Mouse (Mus musculus) fibroblast of lung, adult 2 months (primary cell): Measurements from ENCODE around the gene Cacna1c.
"Not testable (repeated sequence)": the region's sequence is repeated elsewhere in the genome, so short reads cannot be mapped to it uniquely, and the experiment has no call there.

Source experiments
- DNase-seq: peaks from one replicate; pipeline ENCODE4 v3.0.0-alpha.2; 2011; ENCODE audit warnings: low read depth

The Cacna1c gene

DNA sequence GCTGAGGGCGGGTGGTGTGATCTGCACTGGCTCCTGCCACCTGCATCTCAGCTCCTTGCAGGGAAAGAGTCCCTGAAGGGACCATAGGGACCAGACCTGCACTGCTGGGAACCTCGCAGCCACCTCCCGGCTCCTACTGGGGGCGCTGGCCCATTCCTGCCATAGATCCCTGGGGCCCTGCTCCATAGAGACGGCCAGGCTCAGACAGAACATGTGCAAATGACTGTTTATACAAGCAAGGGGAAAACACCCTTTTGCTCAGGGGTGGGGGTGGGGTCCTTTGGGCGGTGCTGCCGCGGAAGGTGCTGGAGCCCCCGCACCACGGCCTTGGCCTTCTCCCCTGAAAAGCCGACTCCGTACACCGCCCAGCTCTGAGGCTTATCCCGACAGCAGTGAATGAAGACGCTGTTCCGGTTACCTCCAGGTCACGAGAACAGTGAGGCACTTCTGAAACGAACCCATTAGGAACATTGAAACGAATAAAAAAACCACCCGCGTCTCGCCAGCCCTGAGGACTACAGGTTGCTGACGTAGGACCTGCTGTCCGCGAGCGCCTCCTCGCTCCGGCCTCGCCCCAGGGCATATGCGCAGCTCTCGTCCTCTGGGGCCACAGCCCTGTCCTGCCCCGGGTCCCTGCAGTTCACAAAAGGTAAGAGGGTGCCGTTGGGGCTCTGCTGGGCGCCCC lies 602.7 kb downstream of the Cacna1c start:
- no peak for DNase-seq

DNA sequence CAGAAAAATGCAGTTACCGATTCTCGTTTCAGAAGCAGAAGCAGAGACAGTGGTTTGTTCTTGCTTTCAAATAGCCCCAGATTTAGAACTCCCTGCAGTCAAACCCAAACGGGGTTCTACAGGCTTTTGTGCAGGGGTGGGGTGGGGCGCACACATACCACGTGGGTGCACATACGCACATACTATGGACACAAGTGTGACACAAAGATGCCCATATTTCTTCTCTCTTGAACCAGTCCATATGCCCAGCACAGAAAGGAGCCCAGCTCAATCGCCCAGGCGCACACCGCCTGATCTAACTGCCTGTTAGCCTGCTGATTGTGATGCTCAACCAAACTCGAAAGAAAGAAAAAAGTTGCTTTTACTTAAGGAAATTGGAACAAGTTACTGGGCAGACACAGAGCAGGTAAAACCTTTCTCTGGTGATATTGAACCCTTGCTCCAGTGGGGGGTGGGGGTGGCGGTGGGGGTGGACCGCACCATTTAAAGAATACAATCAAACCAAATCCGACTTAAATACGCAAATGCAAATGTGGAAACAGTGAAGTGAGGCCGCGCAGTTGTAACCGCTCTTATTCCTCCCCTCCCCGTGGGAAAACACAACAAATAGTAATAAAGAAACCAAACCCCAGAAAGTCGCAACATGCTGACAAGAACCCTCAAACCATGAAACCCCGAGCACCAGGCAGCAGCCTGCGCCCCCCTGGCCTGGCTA lies 603.4 kb downstream of the Cacna1c start:
- no peak for DNase-seq

DNA sequence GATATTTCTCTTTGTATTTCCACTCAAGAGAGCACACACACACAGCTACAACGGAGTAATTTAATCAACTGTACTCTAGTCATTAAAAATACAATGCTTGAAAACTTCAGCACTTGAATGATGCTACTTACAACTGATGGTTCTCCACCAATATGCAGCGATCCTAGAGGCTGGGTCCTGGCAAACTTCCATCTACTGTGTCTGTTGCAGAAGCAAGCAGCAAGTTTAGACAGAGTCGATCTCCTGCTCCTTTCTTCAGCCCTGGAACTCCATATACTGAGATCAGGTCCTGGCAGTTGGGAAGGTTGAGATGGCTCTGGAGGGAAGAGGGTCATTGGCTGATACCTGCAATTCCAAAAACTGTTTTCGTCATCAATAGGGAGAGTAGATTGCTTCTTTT lies 617.5 kb downstream of the Cacna1c start:
- not testable (repeated sequence) for DNase-seq

DNA sequence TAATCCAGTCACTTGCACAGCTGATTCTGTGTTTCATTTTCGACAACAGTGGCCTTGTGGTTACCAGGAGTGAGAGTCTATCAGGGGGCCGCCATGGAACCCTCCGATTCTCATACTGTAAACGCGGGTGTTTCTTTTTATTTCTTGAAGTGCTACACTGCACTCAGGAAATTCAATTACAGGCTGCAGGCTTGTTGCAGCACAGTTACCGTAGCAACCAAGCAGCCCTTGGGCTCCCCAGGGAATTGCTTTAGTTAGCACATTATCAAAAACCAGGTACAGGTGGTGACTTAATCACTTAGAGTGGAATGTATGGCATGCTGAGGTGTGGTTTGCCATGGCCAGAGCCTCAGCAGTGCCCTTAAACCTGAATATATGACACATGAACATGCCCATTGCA lies 621.9 kb downstream of the Cacna1c start:
- no peak for DNase-seq

DNA sequence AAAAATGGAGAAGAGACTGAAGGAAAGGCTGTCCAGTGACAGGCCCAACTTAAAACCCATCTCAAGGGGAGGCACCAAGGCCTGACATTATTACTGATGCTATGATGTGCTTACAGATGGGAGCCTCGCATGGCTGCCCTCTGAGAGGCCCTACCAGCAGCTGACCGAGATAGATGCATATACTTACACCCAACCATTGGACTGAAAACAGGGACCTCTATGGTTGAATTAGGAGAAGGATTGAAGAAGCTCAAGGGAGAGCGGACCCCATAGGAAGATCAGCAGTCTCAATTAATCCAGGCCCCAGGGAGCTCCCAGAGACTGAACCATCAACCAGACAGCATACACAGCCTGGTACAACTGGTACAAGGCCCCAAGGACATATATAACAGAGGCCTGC lies 628.4 kb downstream of the Cacna1c start:
- no peak for DNase-seq

DNA sequence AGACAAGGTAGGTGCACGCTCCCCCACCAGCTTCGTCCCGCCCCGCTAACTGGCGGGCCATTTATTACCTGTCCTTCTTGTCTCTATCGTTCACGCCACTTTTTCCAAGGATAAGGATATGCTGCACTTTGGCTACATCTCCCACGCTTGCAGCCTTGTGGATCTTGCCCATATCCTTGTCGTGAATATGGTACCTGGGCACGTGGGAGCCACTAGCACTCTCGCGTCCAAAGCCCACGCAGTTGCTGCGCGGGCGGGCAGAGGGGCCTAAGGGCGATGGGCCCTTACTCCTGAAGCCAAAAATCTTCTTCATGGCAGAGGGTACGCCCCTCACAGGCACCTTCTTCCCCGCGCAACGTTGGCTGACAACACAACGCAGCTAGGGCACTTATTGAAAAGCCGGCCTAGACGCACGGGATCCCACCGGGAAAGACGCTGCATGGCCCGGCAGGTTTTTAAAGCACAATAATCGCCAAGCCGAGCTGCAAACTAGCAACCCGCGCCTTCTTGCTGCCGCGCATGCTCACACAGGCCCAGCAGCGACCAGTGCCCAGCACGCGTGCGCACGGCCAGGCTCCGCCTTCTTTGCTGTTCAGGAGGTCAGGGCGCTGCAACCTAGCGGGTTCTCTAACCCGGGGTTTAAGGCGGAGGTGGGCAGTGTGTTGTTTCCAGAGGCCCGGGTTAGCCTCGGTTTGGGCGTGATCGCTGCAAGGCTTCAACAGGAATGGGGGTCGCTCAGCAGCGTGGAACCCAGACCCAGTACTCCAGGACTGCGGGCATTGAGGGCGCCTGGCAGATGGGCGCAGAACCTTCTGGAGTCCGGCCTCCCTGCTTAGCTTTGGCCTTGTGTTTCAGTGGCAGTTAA lies 634.2 kb downstream of the Cacna1c start, which contains the start of gene Ankrd26:
Ankrd26 (minus strand) TSS at position 482 of the 865 bp plus-strand sequence.
- DNase-seq, result peak; percentile 85

DNA sequence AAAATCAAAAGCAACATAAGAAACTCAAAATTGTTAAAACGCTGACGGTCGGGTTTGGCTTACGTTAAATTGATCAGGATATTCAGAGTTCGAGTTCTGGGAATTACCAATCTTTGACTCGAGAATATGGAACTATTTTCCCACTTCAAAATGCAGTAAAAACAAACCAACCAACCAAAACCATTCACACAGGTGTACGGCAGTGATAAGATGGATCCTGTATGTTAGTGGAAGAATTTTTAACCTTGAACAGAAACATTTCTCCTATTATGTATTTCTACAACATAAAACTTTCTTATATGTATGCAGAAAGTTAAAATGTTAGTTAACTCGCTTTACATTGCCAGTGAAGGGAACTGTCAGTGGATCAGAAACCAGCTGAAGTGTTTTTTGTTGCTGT lies 635.0 kb downstream of the Cacna1c start:
- no peak for DNase-seq

DNA sequence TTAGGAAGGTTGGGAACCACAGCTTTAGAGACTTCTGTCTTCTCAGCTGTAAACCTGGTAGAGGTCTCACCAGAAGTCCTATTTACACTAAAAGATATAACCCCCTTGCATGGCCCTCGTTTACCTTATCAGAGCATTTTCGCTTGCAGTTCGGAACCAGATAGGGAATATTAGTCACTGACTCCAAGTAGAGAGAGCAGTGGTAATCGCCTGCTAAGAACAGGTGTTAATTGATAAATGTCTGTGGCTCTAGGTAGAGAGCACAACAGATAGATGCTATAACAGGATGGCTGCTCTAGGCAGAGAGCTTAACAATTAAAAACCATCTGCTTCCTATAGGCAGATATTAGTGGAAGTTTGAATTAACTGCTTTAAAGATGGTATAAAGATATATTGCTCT lies 657.6 kb downstream of the Cacna1c start:
- no peak for DNase-seq
